Mouse (Mus musculus) hindbrain, embryonic 10.5 days (tissue): ENCODE data around the gene Adgrf1. TPM values are rescaled to one million over a fixed set of nuclear protein-coding genes. Genes with fewer than 3 reads are reported as not detected.
"Not testable (repeated sequence)": the region's sequence is repeated elsewhere in the genome, so short reads cannot be mapped to it uniquely, and the experiment has no call there.

Experiments used
- DNase-seq: peaks from one replicate; pipeline ENCODE4 v3.0.0-alpha.2; 2017; ENCODE audit warnings: low spot score
- H3K27ac ChIP-seq: fragments of 300-500 bp; sonication (generic); 2 replicates; pipeline ENCODE4 v1.5.1; 2016; ENCODE audit warnings: mild to moderate bottlenecking, moderate library complexity
- H3K27me3 ChIP-seq: fragments of 300-500 bp; sonication (generic); 2 replicates; pipeline ENCODE4 v1.6.1; 2016; ENCODE audit warnings: mild to moderate bottlenecking; ENCODE audit not compliant: poor library complexity, insufficient read depth, severe bottlenecking
- H3K36me3 ChIP-seq: fragments of 300-500 bp; sonication (generic); 2 replicates; pipeline ENCODE4 v1.6.1; 2016; ENCODE audit warnings: mild to moderate bottlenecking, moderate library complexity
- H3K4me1 ChIP-seq: fragments of 300-500 bp; sonication (generic); replicated peaks from 2 replicates; pipeline ENCODE4 v1.6.1; 2016; ENCODE audit warnings: mild to moderate bottlenecking
- H3K4me3 ChIP-seq: fragments of 300-500 bp; sonication (generic); 2 replicates; pipeline ENCODE4 v1.5.1; 2016; ENCODE audit warnings: mild to moderate bottlenecking, moderate library complexity
- H3K9me3 ChIP-seq: fragments of 300-500 bp; sonication (generic); 2 replicates; pipeline ENCODE4 v1.6.1; 2016; ENCODE audit warnings: mild to moderate bottlenecking, moderate library complexity
- WGBS: fragments of 180-500 bp; shearing (Covaris S2); methylation state at CpG from one replicate; pipeline ENCODE4 v1.1.7; 2016; 5-methylcytosine and 5-hydroxymethylcytosine counted together
- polyA plus RNA-seq: library from polyadenylated mRNA; unstranded; fragments of >200 nt; fragmentation: Nextera tagmentation; extraction: Ambion mirVana; gene quantifications from 2 replicates; pipeline ENCODE4 v1.2.1, GENCODE M21; 2016

The Adgrf1 gene
- polyA plus RNA-seq, 1 experiment from 2014 or later, result not detected

DNA sequence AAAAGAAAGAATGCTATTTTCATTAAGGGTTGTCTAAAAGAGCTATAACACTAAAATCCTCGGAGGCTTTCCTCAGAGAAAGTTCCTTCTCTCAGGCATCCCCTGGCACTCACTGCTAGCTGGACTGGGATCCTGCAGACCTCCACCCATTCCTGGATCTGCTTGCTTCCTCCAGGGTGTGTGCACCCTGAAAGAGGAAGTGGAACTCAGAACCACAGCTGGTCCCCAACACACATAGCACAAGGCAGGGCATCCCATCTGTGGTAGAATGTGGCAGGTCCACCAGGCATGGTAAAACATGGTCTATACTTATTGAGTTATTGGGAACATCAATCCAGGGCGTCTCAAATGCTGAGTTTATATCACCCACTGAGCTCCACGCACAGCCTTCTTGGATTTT lies 68.2 kb downstream of the Adgrf1 start:
- no peak overlapping the region for H3K27ac ChIP-seq
- H3K4me3 ChIP-seq, result no peak overlapping the region
- no peaks in the 10 kb centered on the region for H3K27me3 ChIP-seq
- DNase-seq, result no peak
- no peaks in the 10 kb centered on the region for H3K9me3 ChIP-seq
- WGBS, result 85% methylated on average over 3 of the region's 3 CpGs
- no peaks in the 10 kb centered on the region for H3K36me3 ChIP-seq
- no peaks in the 10 kb centered on the region for H3K4me1 ChIP-seq

GRCm38 (mm10) chr17:43346499-43346898 lies 76.4 kb downstream of the Adgrf1 start:
- not testable (repeated sequence) for H3K4me3 ChIP-seq, H3K27ac ChIP-seq, H3K36me3 ChIP-seq, H3K4me1 ChIP-seq, H3K9me3 ChIP-seq, DNase-seq, H3K27me3 ChIP-seq
- 95% methylated on average over 2 of the region's 2 CpGs for WGBS

DNA sequence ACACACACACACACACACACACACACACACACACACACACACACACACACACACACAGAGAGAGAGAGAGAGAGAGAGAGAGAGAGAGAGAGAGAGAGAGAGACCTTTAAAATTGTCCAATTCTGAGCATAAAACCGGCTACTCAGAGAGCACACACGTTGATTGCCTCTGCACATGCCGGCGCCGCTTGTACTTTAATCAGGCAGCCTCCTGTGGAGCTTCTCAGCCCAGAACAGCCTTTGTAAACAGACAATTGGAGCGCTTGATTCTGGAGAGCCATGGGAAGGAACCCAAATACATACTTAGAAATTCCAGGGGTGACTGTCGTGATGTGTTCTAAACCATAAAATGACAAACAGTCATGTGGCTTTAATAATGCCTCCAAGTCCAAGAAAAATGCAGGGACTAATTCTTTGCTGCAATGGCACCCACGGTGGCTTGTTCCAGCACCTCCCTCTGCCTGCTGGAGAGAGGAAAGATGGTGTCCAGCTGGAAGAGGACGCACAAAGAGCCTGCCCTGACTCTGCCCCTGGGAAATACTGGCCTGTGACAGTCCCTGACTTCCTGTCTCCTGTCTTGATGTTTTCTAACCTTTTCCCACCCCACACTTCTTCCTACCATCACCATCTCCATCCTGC lies 87.9 kb downstream of the Adgrf1 start:
- DNase-seq, result no peak
- H3K36me3 ChIP-seq, result no peaks in the 10 kb centered on the region
- no peaks in the 10 kb centered on the region for H3K27me3 ChIP-seq
- H3K9me3 ChIP-seq, result no peaks in the 10 kb centered on the region
- peaks cover 26% of the 10 kb centered on the region for H3K4me1 ChIP-seq
- WGBS, result 22% methylated on average over 9 of the region's 9 CpGs
- H3K4me3 ChIP-seq, result no peak overlapping the region
- H3K27ac ChIP-seq, result peak overlapping the region; percentile 54; the same call in 1 of the 2 replicates

GRCm38 (mm10) chr17:43359826-43360619 lies 89.9 kb downstream of the Adgrf1 start, which contains the start of gene Adgrf5:
Gene Adgrf5 (plus strand): TSS chr17:43360451.
- Histone ChIP-seq H3K9me3 (no peaks in the 10 kb centered on the region), H3K4me1 (peaks cover 26% of the 10 kb centered on the region), H3K27ac (0 out of 2 replicates have a peak within 1 kb of the TSS, but pooled peaks have one; percentile 29), H3K4me3 (peak within 1 kb of the TSS; percentile 13; the same call in 1 of the 2 replicates), H3K27me3 (no peaks in the 10 kb centered on the region), H3K36me3 (no peaks in the 10 kb centered on the region)
- DNase-seq, result peak; percentile 8
- 64% methylated on average over 16 of the region's 16 CpGs for WGBS

- no peaks in the 10 kb centered on the region for H3K36me3 ChIP-seq
- peaks cover 26% of the 10 kb centered on the region for H3K4me1 ChIP-seq
- no peak for DNase-seq
- no peak overlapping the region for H3K27ac ChIP-seq
- no peak overlapping the region for H3K4me3 ChIP-seq
- H3K27me3 ChIP-seq, result no peaks in the 10 kb centered on the region
- 81% methylated on average over 11 of the region's 11 CpGs for WGBS
- no peaks in the 10 kb centered on the region for H3K9me3 ChIP-seq
Observed at GRCm38 (mm10) chr17:43361021-43361420, 90.9 kb downstream of the Adgrf1 start.

DNA sequence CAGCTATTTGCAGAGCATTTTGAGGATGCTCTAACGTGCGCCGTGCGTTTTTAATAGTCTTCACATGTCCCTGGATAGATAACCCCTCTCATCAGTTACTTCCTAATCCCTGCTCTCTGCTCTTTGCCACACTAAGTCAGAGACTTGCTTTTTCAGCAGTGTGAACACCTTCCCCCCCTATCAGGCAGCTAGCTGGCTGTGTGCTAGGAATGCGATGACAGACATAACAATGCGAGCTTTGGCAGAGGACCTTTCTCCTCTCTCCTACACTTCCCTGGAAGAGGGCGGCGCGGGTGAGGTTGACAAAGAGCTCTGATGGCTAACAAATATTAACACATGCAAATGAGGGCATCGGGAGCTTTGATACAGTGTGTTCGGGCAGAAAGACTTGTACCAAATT lies 92.2 kb downstream of the Adgrf1 start:
- no peak overlapping the region for H3K4me3 ChIP-seq
- no peak overlapping the region for H3K27ac ChIP-seq
- H3K9me3 ChIP-seq, result no peaks in the 10 kb centered on the region
- H3K4me1 ChIP-seq, result peaks cover 26% of the 10 kb centered on the region
- no peak for DNase-seq
- H3K27me3 ChIP-seq, result no peaks in the 10 kb centered on the region
- 55% methylated on average over 11 of the region's 11 CpGs for WGBS
- H3K36me3 ChIP-seq, result no peaks in the 10 kb centered on the region

DNA sequence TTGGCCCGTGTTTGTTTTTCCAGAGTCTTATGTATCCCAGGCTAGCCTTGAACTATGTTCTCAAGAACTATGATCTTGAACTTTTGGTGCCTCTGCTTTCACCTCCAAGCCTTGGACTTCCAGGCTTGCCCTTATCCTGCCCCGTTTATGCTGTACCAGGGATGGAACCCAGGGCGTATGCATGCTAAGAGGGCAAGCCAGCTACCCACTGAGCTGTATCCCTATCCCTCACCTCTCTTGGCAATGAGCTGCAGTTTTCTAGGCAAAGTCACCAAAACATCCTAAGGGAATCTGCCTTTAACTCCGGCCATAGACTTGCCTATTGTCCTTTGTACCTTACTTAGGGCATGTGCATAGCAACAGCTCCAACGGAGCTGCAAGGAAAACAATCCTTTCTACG lies 92.8 kb downstream of the Adgrf1 start:
- H3K4me1 ChIP-seq, result peaks cover 23% of the 10 kb centered on the region
- H3K27ac ChIP-seq, result no peak overlapping the region
- WGBS, result 68% methylated on average over 6 of the region's 6 CpGs
- no peaks in the 10 kb centered on the region for H3K36me3 ChIP-seq
- no peaks in the 10 kb centered on the region for H3K27me3 ChIP-seq
- no peak overlapping the region for H3K4me3 ChIP-seq
- no peak for DNase-seq
- no peaks in the 10 kb centered on the region for H3K9me3 ChIP-seq

DNA sequence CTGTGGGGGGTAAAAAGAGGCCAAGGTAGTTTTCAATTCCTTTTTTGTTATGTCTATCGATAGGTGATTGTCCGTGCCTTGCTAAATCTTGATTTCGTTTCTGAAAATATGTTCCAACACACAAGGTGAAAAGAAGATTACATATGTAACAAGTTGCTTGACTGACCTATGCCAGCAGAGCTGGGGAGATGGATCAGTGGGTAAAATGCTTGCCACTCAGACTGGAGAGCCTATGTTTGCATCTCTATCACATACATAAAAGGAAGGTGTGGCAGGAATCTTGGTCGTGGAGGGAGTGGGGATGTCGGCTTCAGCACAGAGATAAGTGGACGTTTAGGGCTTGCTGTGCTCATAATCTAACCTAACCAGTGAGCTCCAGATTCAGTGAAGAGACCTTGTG lies 93.8 kb downstream of the Adgrf1 start:
- H3K27ac ChIP-seq, result no peak overlapping the region
- WGBS, result 71% methylated on average over 6 of the region's 6 CpGs
- H3K4me1 ChIP-seq, result peaks cover 15% of the 10 kb centered on the region
- H3K4me3 ChIP-seq, result no peak overlapping the region
- H3K27me3 ChIP-seq, result no peaks in the 10 kb centered on the region
- DNase-seq, result no peak
- no peaks in the 10 kb centered on the region for H3K36me3 ChIP-seq
- H3K9me3 ChIP-seq, result no peaks in the 10 kb centered on the region

GRCm38 (mm10) chr17:43365297-43365696 lies 95.2 kb downstream of the Adgrf1 start:
- Histone ChIP-seq H3K4me3 (no peak overlapping the region), H3K27me3 (no peaks in the 10 kb centered on the region), H3K27ac (no peak overlapping the region), H3K4me1 (peaks cover 15% of the 10 kb centered on the region), H3K9me3 (no peaks in the 10 kb centered on the region), H3K36me3 (no peaks in the 10 kb centered on the region)
- no peak for DNase-seq
- 92% methylated on average over 6 of the region's 6 CpGs for WGBS

- no peaks in the 10 kb centered on the region for H3K27me3 ChIP-seq
- no peak overlapping the region for H3K4me3 ChIP-seq
- H3K27ac ChIP-seq, result no peak overlapping the region
- 56% methylated on average over 9 of the region's 9 CpGs for WGBS
- no peaks in the 10 kb centered on the region for H3K36me3 ChIP-seq
- DNase-seq, result no peak
- peaks cover 12% of the 10 kb centered on the region for H3K4me1 ChIP-seq
- H3K9me3 ChIP-seq, result no peaks in the 10 kb centered on the region
Observed at GRCm38 (mm10) chr17:43366486-43366885, 96.4 kb downstream of the Adgrf1 start.

- Histone ChIP-seq H3K4me3 (no peak overlapping the region), H3K27me3 (no peaks in the 10 kb centered on the region), H3K27ac (no peak overlapping the region), H3K9me3 (no peaks in the 10 kb centered on the region), H3K4me1 (no peaks in the 10 kb centered on the region), H3K36me3 (no peaks in the 10 kb centered on the region)
- WGBS, result 62% methylated on average over 5 of the region's 5 CpGs
- DNase-seq, result no peak
Observed at GRCm38 (mm10) chr17:43368171-43368576, 98.0 kb downstream of the Adgrf1 start.

DNA sequence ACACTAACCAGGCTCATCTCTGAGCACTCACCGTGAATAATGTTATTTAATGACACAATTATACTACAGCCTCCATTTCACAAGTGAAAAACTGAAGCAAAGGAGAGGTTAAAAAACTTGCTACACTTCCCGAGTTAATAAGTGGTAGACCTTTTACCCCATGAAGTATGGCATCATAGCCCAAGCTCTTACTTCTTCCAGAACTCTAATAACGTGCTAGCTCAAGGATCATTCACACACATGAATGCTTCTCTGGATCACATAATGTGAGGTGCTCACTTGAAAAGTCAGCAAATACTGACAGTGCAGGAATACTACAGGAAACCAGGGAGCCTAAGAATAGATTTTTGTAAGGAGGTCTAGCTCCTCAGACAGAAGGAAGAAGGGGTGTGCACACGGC lies 102.5 kb downstream of the Adgrf1 start:
- Histone ChIP-seq H3K27ac (no peak overlapping the region), H3K36me3 (no peaks in the 10 kb centered on the region), H3K9me3 (no peaks in the 10 kb centered on the region), H3K27me3 (no peaks in the 10 kb centered on the region), H3K4me3 (no peak overlapping the region), H3K4me1 (no peaks in the 10 kb centered on the region)
- WGBS, result 86% methylated on average over 4 of the region's 4 CpGs
- DNase-seq, result no peak

- Histone ChIP-seq H3K4me3 (no peak overlapping the region), H3K36me3 (no peaks in the 10 kb centered on the region), H3K27me3 (no peaks in the 10 kb centered on the region), H3K9me3 (no peaks in the 10 kb centered on the region), H3K4me1 (no peaks in the 10 kb centered on the region), H3K27ac (no peak overlapping the region)
- WGBS, result 67% methylated on average over 4 of the region's 4 CpGs
- no peak for DNase-seq
Observed at GRCm38 (mm10) chr17:43374020-43374419, 103.9 kb downstream of the Adgrf1 start.
